Mouse (Mus musculus) kidney, adult 2 months (tissue): ENCODE measurements around the gene Tmtc2. TPM values are rescaled to one million over a fixed set of nuclear protein-coding genes. Genes with fewer than 3 reads are reported as not detected.
A peak's percentile ranks its signal among the peaks of the same experiment; 100 is the strongest.

ENCODE experiments used
- DNase-seq: peaks from one replicate; pipeline ENCODE4 v3.0.0; 2021
- H3K27ac ChIP-seq: fragments of 200-500 bp; 2 replicates; pipeline ENCODE4 v1.5.1; 2012; ENCODE audit warnings: low read depth, low read length, control low read depth, inconsistent platforms; ENCODE audit not compliant: insufficient read depth
- H3K27me3 ChIP-seq: fragments of 200-500 bp; replicated peaks from 2 replicates; pipeline ENCODE4 v1.6.1; 2012; ENCODE audit warnings: mild to moderate bottlenecking, moderate library complexity, low read length, inconsistent platforms; ENCODE audit not compliant: control insufficient read depth, insufficient read depth
- H3K36me3 ChIP-seq: fragments of 200-500 bp; 2 replicates; pipeline ENCODE4 v1.6.1; 2012; ENCODE audit warnings: mild to moderate bottlenecking, moderate library complexity, low read length, inconsistent platforms; ENCODE audit not compliant: control insufficient read depth, insufficient read depth
- H3K4me1 ChIP-seq: fragments of 200-500 bp; 2 replicates; pipeline ENCODE4 v1.6.1; 2011; ENCODE audit warnings: low read length; ENCODE audit not compliant: control insufficient read depth, insufficient read depth
- H3K4me3 ChIP-seq: fragments of 200-500 bp; 2 replicates; pipeline ENCODE4 v1.5.1; 2011; ENCODE audit warnings: mild to moderate bottlenecking, low read depth, low read length, control low read depth; ENCODE audit not compliant: insufficient read depth
- CTCF ChIP-seq: fragments of 200-500 bp; conservative IDR thresholded peaks from 2 replicates; pipeline ENCODE4 v1.5.1; 2011; ENCODE audit warnings: low read depth, mild to moderate bottlenecking, control low read depth, low read length, moderate library complexity, mixed read lengths; ENCODE audit not compliant: insufficient read depth, insufficient read length
- POLR2A ChIP-seq: fragments of 200-500 bp; IDR thresholded peaks from one replicate; pipeline ENCODE4 v1.6.1; 2011; ENCODE audit warnings: low read depth, low read length, control low read depth
- WGBS: fragments of 180-500 bp; shearing (Covaris S2); methylation state at CpG from one replicate; pipeline ENCODE4 v1.1.7; 2018; 5-methylcytosine and 5-hydroxymethylcytosine counted together
- polyA plus RNA-seq: library from polyadenylated mRNA; depleted of rRNA; stranded (reverse); fragments of >200 nt; gene quantifications from 2 replicates; pipeline ENCODE4 v1.2.3, GENCODE M21; 2012

Gene Tmtc2
- polyA plus RNA-seq, 1 experiment = 1.1 TPM

GRCm38 (mm10) chr10:105405856-105406527, 168.3 kb downstream of the Tmtc2 start:
- WGBS = 90% methylated on average over 4 of the region's 4 CpGs
- no peaks in the 10 kb centered on the region for H3K4me1 ChIP-seq
- no peaks in the 10 kb centered on the region for H3K27me3 ChIP-seq
- DNase-seq = no peak
- no peak overlapping the region for H3K4me3 ChIP-seq
- TF ChIP-seq CTCF (no peak), POLR2A (no peak)
- H3K36me3 ChIP-seq = no peaks in the 10 kb centered on the region
- H3K27ac ChIP-seq = no peak overlapping the region

GRCm38 (mm10) chr10:105403931-105404330, 170.3 kb downstream of the Tmtc2 start:
- no peaks in the 10 kb centered on the region for H3K27me3 ChIP-seq
- H3K4me1 ChIP-seq = no peaks in the 10 kb centered on the region
- TF ChIP-seq CTCF = no peak
- no peak for TF ChIP-seq POLR2A
- H3K36me3 ChIP-seq = no peaks in the 10 kb centered on the region
- no peak overlapping the region for H3K27ac ChIP-seq
- peak; percentile 19 for DNase-seq
- no peak overlapping the region for H3K4me3 ChIP-seq
- 55% methylated on average over 3 of the region's 3 CpGs for WGBS

- Histone ChIP-seq H3K4me1 (no peaks in the 10 kb centered on the region), H3K4me3 (no peak overlapping the region), H3K27ac (no peak overlapping the region), H3K27me3 (no peaks in the 10 kb centered on the region), H3K36me3 (no peaks in the 10 kb centered on the region)
- 77% methylated on average over 5 of the region's 5 CpGs for WGBS
- no peak for TF ChIP-seq POLR2A
- no peak for TF ChIP-seq CTCF
- no peak for DNase-seq
Measured at GRCm38 (mm10) chr10:105402481-105402779, 171.8 kb downstream of the Tmtc2 start.

- no peak for TF ChIP-seq CTCF
- TF ChIP-seq POLR2A = no peak
- Histone ChIP-seq H3K4me3 (no peak overlapping the region), H3K27ac (no peak overlapping the region), H3K36me3 (no peaks in the 10 kb centered on the region), H3K4me1 (no peaks in the 10 kb centered on the region), H3K27me3 (no peaks in the 10 kb centered on the region)
- no peak for DNase-seq
- WGBS = 82% methylated on average over 11 of the region's 11 CpGs
Measured at GRCm38 (mm10) chr10:105401754-105402480, 172.3 kb downstream of the Tmtc2 start.

- H3K4me3 ChIP-seq = no peak overlapping the region
- no peaks in the 10 kb centered on the region for H3K4me1 ChIP-seq
- 54% methylated on average over 5 of the region's 5 CpGs for WGBS
- DNase-seq = no peak
- H3K36me3 ChIP-seq = no peaks in the 10 kb centered on the region
- no peak for TF ChIP-seq POLR2A
- no peak for TF ChIP-seq CTCF
- H3K27me3 ChIP-seq = no peaks in the 10 kb centered on the region
- no peak overlapping the region for H3K27ac ChIP-seq
Measured at GRCm38 (mm10) chr10:105399316-105399715, 174.9 kb downstream of the Tmtc2 start.

- no peak for DNase-seq
- no peak overlapping the region for H3K27ac ChIP-seq
- WGBS = 66% methylated on average over 4 of the region's 4 CpGs
- H3K4me3 ChIP-seq = no peak overlapping the region
- TF ChIP-seq POLR2A (no peak), CTCF (no peak)
- H3K36me3 ChIP-seq = no peaks in the 10 kb centered on the region
- no peaks in the 10 kb centered on the region for H3K27me3 ChIP-seq
- H3K4me1 ChIP-seq = no peaks in the 10 kb centered on the region
Measured at GRCm38 (mm10) chr10:105384065-105384464, 190.2 kb downstream of the Tmtc2 start.

GRCm38 (mm10) chr10:105381705-105382104, 192.5 kb downstream of the Tmtc2 start:
- Histone ChIP-seq H3K36me3 (no peaks in the 10 kb centered on the region), H3K4me1 (no peaks in the 10 kb centered on the region), H3K4me3 (no peak overlapping the region), H3K27me3 (no peaks in the 10 kb centered on the region), H3K27ac (no peak overlapping the region)
- DNase-seq = no peak
- 96% methylated on average over 1 of the region's 1 CpGs for WGBS
- no peak for TF ChIP-seq CTCF
- TF ChIP-seq POLR2A = no peak
